Mouse (Mus musculus) midbrain, embryonic 15.5 days (tissue): ENCODE measurements around the gene Gprc5b. TPM values are rescaled to one million over a fixed set of nuclear protein-coding genes. Genes with fewer than 3 reads are reported as not detected.

Experiments used
- ATAC-seq: fragments of 200-750 bp; cut with Nextera tagmentation; replicated peaks from 2 replicates; pipeline ENCODE4 v1.8.0; 2017; ENCODE audit warnings: moderate TSS enrichment
- H3K27ac ChIP-seq: fragments of 300-500 bp; sonication (generic); 2 replicates; pipeline ENCODE4 v1.5.1; 2015; ENCODE audit warnings: mild to moderate bottlenecking, inconsistent platforms
- H3K27me3 ChIP-seq: fragments of 300-500 bp; sonication (generic); replicated peaks from 2 replicates; pipeline ENCODE4 v1.6.1; 2015; ENCODE audit warnings: inconsistent platforms
- H3K36me3 ChIP-seq: fragments of 300-500 bp; sonication (generic); replicated peaks from 2 replicates; pipeline ENCODE4 v1.6.1; 2015; ENCODE audit warnings: inconsistent platforms
- H3K4me1 ChIP-seq: fragments of 300-500 bp; sonication (generic); 2 replicates; pipeline ENCODE4 v1.6.1; 2015; ENCODE audit warnings: inconsistent platforms
- H3K4me2 ChIP-seq: fragments of 300-500 bp; sonication (generic); 2 replicates; pipeline ENCODE4 v1.6.1; 2015; ENCODE audit warnings: inconsistent platforms, mild to moderate bottlenecking, moderate library complexity
- H3K4me3 ChIP-seq: fragments of 300-500 bp; sonication (generic); 2 replicates; pipeline ENCODE4 v1.5.1; 2015; ENCODE audit warnings: mild to moderate bottlenecking, inconsistent platforms
- H3K9ac ChIP-seq: fragments of 300-500 bp; sonication (generic); 2 replicates; pipeline ENCODE4 v1.6.1; 2015; ENCODE audit warnings: mild to moderate bottlenecking, inconsistent platforms
- H3K9me3 ChIP-seq: fragments of 300-500 bp; sonication (generic); 2 replicates; pipeline ENCODE4 v1.6.1; 2016; ENCODE audit warnings: inconsistent platforms
- WGBS: fragments of 180-500 bp; shearing (Covaris S2); methylation state at CpG from one replicate; pipeline ENCODE4 v1.1.7; 2015; ENCODE audit warnings: mixed read lengths; 5-methylcytosine and 5-hydroxymethylcytosine counted together
- polyA plus RNA-seq: library from polyadenylated mRNA; unstranded; fragments of >200 nt; fragmentation: Nextera tagmentation; extraction: Ambion mirVana; gene quantifications from 2 replicates; pipeline ENCODE4 v1.2.1, GENCODE M21; 2015

The Gprc5b gene
- polyA plus RNA-seq, 1 experiment from 2014 or later = 6.1 TPM

- H3K27me3 ChIP-seq = no peaks in the 10 kb centered on the region
- WGBS = 72% methylated on average over 11 of the region's 11 CpGs
- H3K9me3 ChIP-seq = no peaks in the 10 kb centered on the region
- no peaks in the 10 kb centered on the region for H3K4me1 ChIP-seq
- no peak overlapping the region for H3K9ac ChIP-seq
- H3K27ac ChIP-seq = no peak overlapping the region
- no peak overlapping the region for H3K4me3 ChIP-seq
- no peak overlapping the region for H3K4me2 ChIP-seq
- no peak for ATAC-seq
- H3K36me3 ChIP-seq = no peaks in the 10 kb centered on the region
These were observed 57.3 kb downstream of the Gprc5b start for GRCm38 (mm10) chr7:118937469-118938387.

DNA sequence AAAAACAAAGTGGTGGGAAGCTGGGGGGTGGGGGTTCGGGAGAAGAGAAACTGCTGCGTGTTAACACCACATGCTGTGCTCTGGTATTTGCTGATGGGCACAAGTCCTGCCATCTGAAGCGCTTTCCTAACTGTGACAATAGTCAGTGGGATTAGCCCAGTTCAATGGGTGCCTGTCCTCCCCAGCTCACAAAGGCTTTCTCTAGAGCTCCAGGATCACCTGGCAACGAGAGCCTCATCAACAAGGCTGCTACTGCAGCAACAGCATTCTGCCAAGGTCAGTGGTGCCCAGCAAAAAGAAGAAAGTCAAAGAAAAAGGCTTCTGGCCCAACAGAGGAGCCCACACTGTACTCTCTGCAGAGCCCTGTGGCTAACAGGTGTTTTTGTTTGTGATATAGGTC is 58.2 kb downstream of the Gprc5b start:
- Histone ChIP-seq H3K4me3 (no peak overlapping the region), H3K27ac (no peak overlapping the region), H3K4me1 (no peaks in the 10 kb centered on the region), H3K4me2 (no peak overlapping the region), H3K9ac (no peak overlapping the region), H3K9me3 (no peaks in the 10 kb centered on the region), H3K27me3 (no peaks in the 10 kb centered on the region), H3K36me3 (no peaks in the 10 kb centered on the region)
- 6% methylated on average over 4 of the region's 4 CpGs for WGBS
- ATAC-seq = no peak

DNA sequence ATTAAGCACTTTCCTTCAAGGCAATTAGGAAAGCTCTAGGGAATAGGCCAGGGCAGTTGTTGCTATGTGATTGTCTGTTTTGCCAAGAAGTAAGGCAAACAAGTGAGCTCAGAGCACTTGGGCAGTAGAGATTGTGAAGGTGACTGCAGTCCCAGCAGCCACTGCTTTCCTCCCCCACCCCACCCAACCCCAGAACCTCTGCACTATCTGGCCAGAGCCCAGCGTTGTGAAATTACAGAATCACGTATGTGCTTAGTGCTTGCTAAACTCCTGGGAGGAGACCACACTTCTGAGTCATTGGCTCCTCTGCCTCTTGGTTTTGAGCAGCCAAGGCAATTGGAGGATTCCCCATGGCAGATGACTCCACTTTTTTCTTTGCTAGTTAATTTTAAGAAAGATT is 59.7 kb downstream of the Gprc5b start:
- Histone ChIP-seq H3K27ac (no peak overlapping the region), H3K27me3 (no peaks in the 10 kb centered on the region), H3K4me1 (no peaks in the 10 kb centered on the region), H3K36me3 (no peaks in the 10 kb centered on the region), H3K9ac (no peak overlapping the region), H3K4me3 (no peak overlapping the region), H3K4me2 (no peak overlapping the region), H3K9me3 (no peaks in the 10 kb centered on the region)
- WGBS = 77% methylated on average over 2 of the region's 2 CpGs
- no peak for ATAC-seq

DNA sequence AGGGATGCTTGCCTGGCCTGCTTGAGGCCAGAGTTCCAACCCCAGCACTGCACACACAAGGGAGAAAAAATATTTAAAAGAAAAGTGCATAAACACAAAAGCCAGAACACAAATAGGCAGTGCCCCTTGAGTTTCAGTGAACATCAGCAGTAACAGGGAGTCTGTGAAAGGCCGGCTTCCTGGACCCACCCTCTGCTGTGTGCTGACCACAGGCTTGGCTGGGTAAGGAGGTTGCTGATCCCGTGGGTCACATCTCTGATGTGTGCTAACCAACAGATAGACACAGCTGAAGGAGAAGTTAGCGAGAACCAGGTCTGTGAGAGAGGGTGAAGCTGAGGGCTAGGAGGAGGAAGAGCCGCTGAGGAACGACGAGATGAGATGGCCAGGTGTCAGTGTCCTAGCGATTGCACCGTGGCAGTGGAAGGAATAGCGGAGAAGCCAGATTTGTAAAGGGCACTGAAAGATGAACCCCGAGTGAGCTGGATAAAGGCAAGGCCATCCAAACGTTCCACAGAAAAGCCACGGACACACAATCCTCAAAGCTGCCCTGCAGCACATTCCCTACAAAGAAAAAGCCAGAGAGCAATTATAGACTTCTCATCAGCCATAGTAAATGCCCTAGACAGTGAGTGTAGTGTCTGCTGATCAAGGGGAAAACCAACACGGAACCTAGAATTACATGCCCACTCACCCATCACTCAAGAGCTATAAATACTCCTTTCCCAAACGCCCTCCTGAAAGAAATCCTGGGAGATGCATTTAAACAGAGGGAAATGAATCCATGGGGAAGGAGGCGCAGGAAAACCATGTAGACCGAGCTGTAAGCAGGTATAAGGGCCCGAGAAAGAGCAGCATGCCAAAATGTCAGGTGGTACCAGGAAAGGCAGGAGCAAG is 63.3 kb downstream of the Gprc5b start:
- Histone ChIP-seq H3K9me3 (no peaks in the 10 kb centered on the region), H3K36me3 (no peaks in the 10 kb centered on the region), H3K4me1 (no peaks in the 10 kb centered on the region), H3K9ac (no peak overlapping the region), H3K27ac (no peak overlapping the region), H3K27me3 (no peaks in the 10 kb centered on the region), H3K4me3 (no peak overlapping the region), H3K4me2 (no peak overlapping the region)
- ATAC-seq = no peak
- 85% methylated on average over 17 of the region's 17 CpGs for WGBS

GRCm38 (mm10) chr7:118929601-118930311 is 65.3 kb downstream of the Gprc5b start:
- no peaks in the 10 kb centered on the region for H3K36me3 ChIP-seq
- 54% methylated on average over 16 of the region's 16 CpGs for WGBS
- no peak for ATAC-seq

DNA sequence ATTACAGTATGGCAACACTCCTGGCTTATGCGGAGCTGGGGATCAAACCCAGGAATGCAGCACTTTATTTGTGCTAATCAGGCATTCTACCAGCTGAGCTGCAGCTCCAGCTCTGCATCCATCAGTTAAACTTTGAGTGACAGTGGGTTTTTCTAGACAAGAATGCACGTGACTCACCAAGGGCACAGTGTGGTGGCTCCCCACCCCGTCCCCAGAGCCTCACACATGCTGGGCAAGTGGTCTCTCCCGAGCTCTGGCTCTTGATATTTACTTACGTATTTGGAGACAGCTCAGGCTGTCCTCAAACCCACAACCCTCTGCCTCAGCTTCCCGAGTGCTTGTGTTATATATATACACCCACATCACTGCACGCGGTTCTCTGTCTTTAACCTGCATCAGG is 66.1 kb downstream of the Gprc5b start:
- Histone ChIP-seq H3K9me3 (no peaks in the 10 kb centered on the region), H3K4me2 (no peak overlapping the region), H3K9ac (no peak overlapping the region), H3K27ac (no peak overlapping the region), H3K27me3 (no peaks in the 10 kb centered on the region), H3K36me3 (no peaks in the 10 kb centered on the region), H3K4me3 (no peak overlapping the region), H3K4me1 (no peaks in the 10 kb centered on the region)
- 69% methylated on average over 8 of the region's 8 CpGs for WGBS
- no peak for ATAC-seq

More at GRCm38 (mm10) chr7:118929601-118930311, 65.3 kb downstream of the Gprc5b start:
- H3K27me3 ChIP-seq = no peaks in the 10 kb centered on the region
- H3K9me3 ChIP-seq = no peaks in the 10 kb centered on the region
- no peak overlapping the region for H3K9ac ChIP-seq
- H3K4me1 ChIP-seq = no peaks in the 10 kb centered on the region
- no peak overlapping the region for H3K27ac ChIP-seq
- no peak overlapping the region for H3K4me2 ChIP-seq
- H3K4me3 ChIP-seq = no peak overlapping the region

GRCm38 (mm10) chr7:118928316-118928715 is 66.7 kb downstream of the Gprc5b start:
- no peak overlapping the region for H3K4me3 ChIP-seq
- no peak overlapping the region for H3K9ac ChIP-seq
- 95% methylated on average over 3 of the region's 3 CpGs for WGBS
- no peaks in the 10 kb centered on the region for H3K9me3 ChIP-seq
- no peak for ATAC-seq
- H3K4me2 ChIP-seq = no peak overlapping the region
- no peaks in the 10 kb centered on the region for H3K27me3 ChIP-seq
- no peak overlapping the region for H3K27ac ChIP-seq
- no peaks in the 10 kb centered on the region for H3K4me1 ChIP-seq
- no peaks in the 10 kb centered on the region for H3K36me3 ChIP-seq

DNA sequence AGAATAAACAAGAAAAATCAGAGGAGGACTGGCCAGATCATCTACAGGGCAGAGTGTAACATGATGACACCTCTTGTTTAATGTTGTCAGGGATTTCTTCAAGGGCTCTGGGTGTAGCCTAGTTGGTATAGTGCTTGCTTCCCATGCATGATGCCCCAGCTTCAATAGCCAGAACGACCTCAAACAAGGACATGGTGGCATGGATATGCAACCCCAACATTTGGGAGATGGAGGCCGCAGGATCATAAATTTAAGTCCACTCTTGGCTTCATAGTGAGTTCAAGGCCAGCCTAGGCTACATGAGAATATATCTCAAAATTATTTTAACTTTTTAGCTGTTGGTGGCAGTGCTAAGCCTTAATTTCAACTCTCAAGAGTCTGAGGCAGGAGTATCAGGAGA is 67.7 kb downstream of the Gprc5b start:
- no peaks in the 10 kb centered on the region for H3K36me3 ChIP-seq
- no peak for ATAC-seq

GRCm38 (mm10) chr7:118926516-118927260 is 68.3 kb downstream of the Gprc5b start:
- no peak for ATAC-seq
- H3K4me2 ChIP-seq = no peak overlapping the region

More for the DNA sequence above, 67.7 kb downstream of the Gprc5b start:
- no peak overlapping the region for H3K27ac ChIP-seq
- WGBS = 91% methylated on average over 2 of the region's 2 CpGs
- H3K4me3 ChIP-seq = no peak overlapping the region
- H3K9me3 ChIP-seq = no peaks in the 10 kb centered on the region
- H3K9ac ChIP-seq = no peak overlapping the region
- no peaks in the 10 kb centered on the region for H3K27me3 ChIP-seq
- H3K4me2 ChIP-seq = no peak overlapping the region
- H3K4me1 ChIP-seq = no peaks in the 10 kb centered on the region

DNA sequence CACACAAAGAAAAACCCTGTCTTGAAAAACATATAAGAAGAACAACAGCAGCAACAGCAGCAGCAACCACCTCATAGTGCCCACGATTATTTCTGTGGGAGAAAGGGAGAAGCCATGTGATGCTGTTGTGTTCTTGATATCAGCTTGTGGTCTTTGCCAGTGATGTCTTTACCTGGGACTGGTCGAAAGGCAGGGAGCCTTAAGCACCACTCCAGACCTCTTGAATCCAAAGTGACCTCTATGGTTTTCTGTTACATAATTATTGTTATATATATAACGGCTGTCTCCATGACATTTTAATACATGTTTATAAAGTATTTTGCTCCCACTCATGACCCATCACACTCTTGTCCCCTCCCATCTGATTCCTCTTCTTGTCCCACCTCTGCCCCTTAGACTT is 69.5 kb downstream of the Gprc5b start:
- no peak overlapping the region for H3K4me2 ChIP-seq
- H3K4me1 ChIP-seq = no peaks in the 10 kb centered on the region
- H3K4me3 ChIP-seq = no peak overlapping the region
- H3K9me3 ChIP-seq = no peaks in the 10 kb centered on the region
- no peaks in the 10 kb centered on the region for H3K36me3 ChIP-seq
- WGBS = 89% methylated on average over 3 of the region's 3 CpGs
- no peak overlapping the region for H3K27ac ChIP-seq
- H3K27me3 ChIP-seq = no peaks in the 10 kb centered on the region
- H3K9ac ChIP-seq = no peak overlapping the region
- no peak for ATAC-seq

More at GRCm38 (mm10) chr7:118926516-118927260, 68.3 kb downstream of the Gprc5b start:
- Histone ChIP-seq H3K9ac (no peak overlapping the region), H3K27me3 (no peaks in the 10 kb centered on the region), H3K9me3 (no peaks in the 10 kb centered on the region), H3K27ac (no peak overlapping the region), H3K36me3 (no peaks in the 10 kb centered on the region), H3K4me3 (no peak overlapping the region), H3K4me1 (no peaks in the 10 kb centered on the region)
- whole genome bisulfite sequencing = 89% methylated on average over 6 of the region's 6 CpGs

GRCm38 (mm10) chr7:118922441-118923202 is 72.4 kb downstream of the Gprc5b start:
- WGBS = 76% methylated on average over 4 of the region's 4 CpGs
- no peaks in the 10 kb centered on the region for H3K4me1 ChIP-seq
- ATAC-seq = no peak
- H3K4me3 ChIP-seq = no peak overlapping the region
- H3K9me3 ChIP-seq = no peaks in the 10 kb centered on the region
- H3K36me3 ChIP-seq = no peaks in the 10 kb centered on the region
- no peak overlapping the region for H3K9ac ChIP-seq
- H3K4me2 ChIP-seq = no peak overlapping the region
- no peak overlapping the region for H3K27ac ChIP-seq
- H3K27me3 ChIP-seq = no peaks in the 10 kb centered on the region
